Mouse (Mus musculus): ENCODE measurements around the gene Dnajc3. TPM values are rescaled to one million over a fixed set of nuclear protein-coding genes. Genes with fewer than 3 reads are reported as not detected.

The Dnajc3 gene
- total RNA-seq, 2 experiments from 2014 or later = 22.5 to 25.5 TPM

GRCm38 (mm10) chr14:119027675-119028253 is 90.0 kb downstream of the Dnajc3 start:
- intact Hi-C loops (cut with DNase I) = no loop called here
- no peak for DNase-seq

Other genes with a start within 250 kb of the Dnajc3 start
- gene Abcc4, start 231.8 kb upstream of the Dnajc3 start, total RNA-seq (2021) = 1 to 10 TPM; 4.3 to 4.6 TPM
- gene Cldn10, start 150.1 kb upstream of the Dnajc3 start, total RNA-seq (2021) = 1 to 10 TPM; 5.4 to 6.7 TPM
- gene Dzip1, start 12.5 kb upstream of the Dnajc3 start, total RNA-seq (2021) = 100 to 1,000 TPM; 180 to 196 TPM
- gene Uggt2, start 161.5 kb downstream of the Dnajc3 start, total RNA-seq (2021) = 10 to 100 TPM; 42.1 to 42.5 TPM
- gene Hs6st3, start 200.4 kb downstream of the Dnajc3 start, total RNA-seq (2021) = 10 to 100 TPM; 51.4 to 58.0 TPM

All from left cerebral cortex, postnatal 4 days (tissue).